Mouse (Mus musculus): ENCODE data around the gene Tanc2. TPM values are rescaled to one million over a fixed set of nuclear protein-coding genes. Genes with fewer than 3 reads are reported as not detected.

The Tanc2 gene
- polyA plus RNA-seq, 1 experiment from 2014 or later = 4.7 TPM

GRCm38 (mm10) chr11:105936974-105937373, 347.2 kb downstream of the Tanc2 start:
- no peak overlapping the region for H3K4me3 ChIP-seq (ENCODE audit: low read length)
- H3K4me1 ChIP-seq (ENCODE audit: control insufficient read depth, insufficient read depth, low read length) = no peaks in the 10 kb centered on the region
- H3K9ac ChIP-seq (ENCODE audit: low read depth, low read length) = no peak overlapping the region
- H3K27me3 ChIP-seq (replicated peaks; ENCODE audit: control insufficient read depth, insufficient read depth, low read length) = no peaks in the 10 kb centered on the region
- H3K27ac ChIP-seq (ENCODE audit: low read length) = no peak overlapping the region
- H3K4me2 ChIP-seq (ENCODE audit: low read depth, low read length) = no peak overlapping the region
- H3K9me3 ChIP-seq (ENCODE audit: control insufficient read depth, low read length) = no peaks in the 10 kb centered on the region
- H3K36me3 ChIP-seq (ENCODE audit: control insufficient read depth, insufficient read depth, low read length) = no peaks in the 10 kb centered on the region
- 92% methylated on average over 3 of the region's 3 CpGs for WGBS
- ATAC-seq = no peak

DNA sequence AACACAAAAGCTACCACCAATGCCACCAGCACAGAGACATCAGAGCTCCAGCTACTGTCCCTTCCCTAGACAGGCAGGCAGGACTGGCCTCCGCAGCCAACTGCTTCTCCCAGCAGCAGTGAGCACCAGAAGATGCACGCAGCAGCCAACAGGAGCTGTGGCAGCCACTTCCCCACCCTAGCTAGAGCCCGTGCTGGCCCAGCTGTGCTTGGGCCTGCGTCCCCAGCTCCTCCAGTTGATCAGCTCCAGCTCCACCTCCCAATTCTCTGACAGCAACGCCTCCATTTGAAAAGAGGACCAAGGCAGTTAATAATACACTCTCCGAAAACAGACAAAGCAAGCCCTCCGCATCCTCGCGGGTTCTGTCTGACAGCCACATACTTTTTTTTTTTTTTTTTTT, 349.0 kb downstream of the Tanc2 start:
- 58% methylated on average over 9 of the region's 9 CpGs for WGBS
- no peaks in the 10 kb centered on the region for H3K36me3 ChIP-seq (ENCODE audit: control insufficient read depth, insufficient read depth, low read length)

DNA sequence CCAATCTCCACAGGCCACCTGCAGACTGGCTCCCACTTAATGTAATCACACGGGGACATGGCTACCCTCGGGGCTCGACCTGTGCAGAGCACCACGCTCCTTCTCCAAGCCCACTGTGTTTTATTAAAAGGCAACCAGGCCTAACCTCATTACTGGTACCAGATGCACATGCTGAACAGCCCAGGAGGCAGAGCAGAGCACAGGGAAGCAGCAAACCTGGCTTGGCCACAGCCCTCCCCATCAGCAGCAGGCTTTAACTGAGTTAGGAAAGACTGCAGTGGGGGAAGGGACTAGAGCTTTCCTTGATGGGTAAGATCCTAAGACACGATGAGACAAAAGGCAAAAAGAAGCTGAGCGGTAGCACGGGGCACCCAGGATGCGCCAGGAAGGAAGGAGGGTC, 352.2 kb downstream of the Tanc2 start:
- Histone ChIP-seq H3K4me2 (ENCODE audit: low read depth, low read length) (no peak overlapping the region), H3K36me3 (ENCODE audit: control insufficient read depth, insufficient read depth, low read length) (no peaks in the 10 kb centered on the region), H3K4me1 (ENCODE audit: control insufficient read depth, insufficient read depth, low read length) (peaks cover 15% of the 10 kb centered on the region), H3K9me3 (ENCODE audit: control insufficient read depth, low read length) (no peaks in the 10 kb centered on the region), H3K9ac (ENCODE audit: low read depth, low read length) (0 out of 2 replicates have a peak overlapping the region, but pooled peaks have one; percentile 24), H3K4me3 (ENCODE audit: low read length) (no peak overlapping the region), H3K27me3 (replicated peaks; ENCODE audit: control insufficient read depth, insufficient read depth, low read length) (peaks cover 4% of the 10 kb centered on the region; the same call in 1 of the 2 replicates), H3K27ac (ENCODE audit: low read length) (no peak overlapping the region)
- ATAC-seq = no peak
- 74% methylated on average over 8 of the region's 8 CpGs for WGBS

More for the DNA sequence above, 349.0 kb downstream of the Tanc2 start:
- 0 out of 2 replicates have a peak, but pooled peaks cover 1% of the 10 kb centered on the region for H3K4me1 ChIP-seq (ENCODE audit: control insufficient read depth, insufficient read depth, low read length)
- H3K4me3 ChIP-seq (ENCODE audit: low read length) = no peak overlapping the region
- no peak overlapping the region for H3K9ac ChIP-seq (ENCODE audit: low read depth, low read length)
- no peaks in the 10 kb centered on the region for H3K9me3 ChIP-seq (ENCODE audit: control insufficient read depth, low read length)
- no peak overlapping the region for H3K4me2 ChIP-seq (ENCODE audit: low read depth, low read length)
- H3K27me3 ChIP-seq (replicated peaks; ENCODE audit: control insufficient read depth, insufficient read depth, low read length) = peaks cover under 1% of the 10 kb centered on the region; the same call in 1 of the 2 replicates
- ATAC-seq = no peak
- no peak overlapping the region for H3K27ac ChIP-seq (ENCODE audit: low read length)

DNA sequence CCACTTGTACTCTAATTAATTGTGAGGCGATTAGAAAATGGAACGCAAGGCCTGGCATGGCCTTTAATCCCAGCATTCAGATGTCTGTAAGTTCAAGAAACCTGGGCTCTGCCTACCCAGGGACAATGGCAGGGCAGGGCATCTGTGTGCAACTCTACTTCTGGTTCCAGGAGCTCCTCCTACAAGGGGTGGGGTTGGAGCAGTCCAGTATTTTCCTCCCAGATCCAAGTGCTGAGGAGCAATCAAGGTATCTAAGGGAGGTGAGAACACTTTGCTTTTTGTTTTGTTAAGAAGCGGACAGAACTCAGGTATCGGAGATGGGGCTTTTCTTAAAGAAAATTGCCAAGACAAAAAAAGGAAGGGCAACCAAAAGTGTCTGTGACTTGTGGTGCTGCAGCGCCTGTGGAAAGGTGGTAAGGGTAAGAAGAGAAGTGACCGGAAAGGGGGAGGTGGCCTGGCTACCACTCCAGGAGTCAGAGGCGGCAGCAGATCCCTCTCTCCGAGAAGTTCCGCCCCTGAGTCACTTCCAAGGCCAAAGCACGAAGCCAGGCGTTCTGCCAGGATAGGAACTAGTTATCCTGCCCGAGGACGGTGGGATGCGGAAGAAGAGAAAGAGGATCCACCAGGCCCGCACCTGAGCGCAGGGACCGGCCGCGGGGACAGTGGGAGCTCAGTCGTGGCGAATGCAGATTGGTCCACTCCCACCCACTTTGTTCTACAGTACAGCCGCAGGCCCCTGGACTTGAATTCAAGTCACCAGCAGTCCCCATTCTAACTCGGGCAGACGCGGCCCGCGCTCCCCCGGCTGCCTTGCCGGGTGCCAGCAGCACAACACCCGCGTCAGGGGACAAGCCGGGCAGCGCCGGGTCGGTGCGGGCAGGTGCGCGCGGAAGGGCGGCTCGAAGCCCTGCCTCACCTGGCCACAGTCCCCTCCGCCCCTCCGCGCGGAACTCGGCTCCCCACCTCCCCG, 353.6 kb downstream of the Tanc2 start:
- H3K9ac ChIP-seq (ENCODE audit: low read depth, low read length) = peak overlapping the region; percentile 76
- 5% methylated on average over 47 of the region's 47 CpGs for WGBS

DNA sequence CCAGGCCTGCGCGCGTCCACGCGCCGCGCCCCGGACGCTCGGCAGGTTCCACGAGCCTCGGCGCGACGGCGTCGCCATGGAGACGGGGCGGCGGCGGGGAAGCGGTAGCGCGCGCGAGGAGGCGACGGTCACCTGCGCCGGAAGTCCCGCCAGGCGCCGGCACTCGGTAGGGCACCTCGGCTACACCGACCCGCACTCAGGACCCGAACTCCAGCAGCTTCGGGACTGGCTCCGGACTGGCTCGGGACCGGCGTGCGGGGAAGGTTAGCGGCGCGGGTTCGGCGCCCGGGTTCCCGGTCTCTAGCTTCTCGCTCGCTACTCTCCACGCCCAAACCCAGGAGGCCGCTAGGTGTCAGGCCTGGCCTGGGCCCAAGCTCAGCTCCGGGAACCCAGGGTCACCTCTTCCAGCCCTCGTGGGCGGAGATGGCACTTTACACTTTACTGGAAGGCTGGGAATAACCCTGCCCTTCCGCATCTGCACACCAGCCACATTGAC, 354.4 kb downstream of the Tanc2 start:
- peak; percentile 83 for ATAC-seq
- H3K27ac ChIP-seq (ENCODE audit: low read length) = peak overlapping the region; percentile 90
- no peaks in the 10 kb centered on the region for H3K9me3 ChIP-seq (ENCODE audit: control insufficient read depth, low read length)
- no peaks in the 10 kb centered on the region for H3K36me3 ChIP-seq (ENCODE audit: control insufficient read depth, insufficient read depth, low read length)
- peak overlapping the region; percentile 96 for H3K4me2 ChIP-seq (ENCODE audit: low read depth, low read length)
- H3K4me1 ChIP-seq (ENCODE audit: control insufficient read depth, insufficient read depth, low read length) = peaks cover 15% of the 10 kb centered on the region
- 1% methylated on average over 59 of the region's 59 CpGs for WGBS
- peak overlapping the region; percentile 68 for H3K4me3 ChIP-seq (ENCODE audit: low read length)
- peak overlapping the region; percentile 76 for H3K9ac ChIP-seq (ENCODE audit: low read depth, low read length)
- peaks cover 4% of the 10 kb centered on the region; the same call in 1 of the 2 replicates for H3K27me3 ChIP-seq (replicated peaks; ENCODE audit: control insufficient read depth, insufficient read depth, low read length)

More for the DNA sequence above, 353.6 kb downstream of the Tanc2 start:
- ATAC-seq = peak; percentile 75
- H3K36me3 ChIP-seq (ENCODE audit: control insufficient read depth, insufficient read depth, low read length) = no peaks in the 10 kb centered on the region
- H3K27me3 ChIP-seq (replicated peaks; ENCODE audit: control insufficient read depth, insufficient read depth, low read length) = peaks cover 4% of the 10 kb centered on the region; the same call in 1 of the 2 replicates
- peak overlapping the region; percentile 96 for H3K4me2 ChIP-seq (ENCODE audit: low read depth, low read length)
- peaks cover 15% of the 10 kb centered on the region for H3K4me1 ChIP-seq (ENCODE audit: control insufficient read depth, insufficient read depth, low read length)
- H3K9me3 ChIP-seq (ENCODE audit: control insufficient read depth, low read length) = no peaks in the 10 kb centered on the region
- peak overlapping the region; percentile 90 for H3K27ac ChIP-seq (ENCODE audit: low read length)
- peak overlapping the region; percentile 68 for H3K4me3 ChIP-seq (ENCODE audit: low read length)

- 60% methylated on average over 16 of the region's 16 CpGs for WGBS
- Histone ChIP-seq H3K9ac (ENCODE audit: low read depth, low read length) (peak overlapping the region; percentile 76), H3K4me3 (ENCODE audit: low read length) (peak overlapping the region; percentile 68), H3K27ac (ENCODE audit: low read length) (peak overlapping the region; percentile 90), H3K4me1 (ENCODE audit: control insufficient read depth, insufficient read depth, low read length) (peaks cover 15% of the 10 kb centered on the region), H3K4me2 (ENCODE audit: low read depth, low read length) (peak overlapping the region; percentile 96), H3K9me3 (ENCODE audit: control insufficient read depth, low read length) (no peaks in the 10 kb centered on the region), H3K36me3 (ENCODE audit: control insufficient read depth, insufficient read depth, low read length) (no peaks in the 10 kb centered on the region), H3K27me3 (replicated peaks; ENCODE audit: control insufficient read depth, insufficient read depth, low read length) (peaks cover 4% of the 10 kb centered on the region; the same call in 1 of the 2 replicates)
- ATAC-seq = peak; percentile 36
These were observed 355.2 kb downstream of the Tanc2 start for GRCm38 (mm10) chr11:105944770-105945672.

- Histone ChIP-seq H3K27me3 (replicated peaks; ENCODE audit: control insufficient read depth, insufficient read depth, low read length) (peaks cover 4% of the 10 kb centered on the region; the same call in 1 of the 2 replicates), H3K4me2 (ENCODE audit: low read depth, low read length) (no peak overlapping the region), H3K36me3 (ENCODE audit: control insufficient read depth, insufficient read depth, low read length) (no peaks in the 10 kb centered on the region), H3K9me3 (ENCODE audit: control insufficient read depth, low read length) (no peaks in the 10 kb centered on the region), H3K27ac (ENCODE audit: low read length) (peak overlapping the region; percentile 42; the same call in 1 of the 2 replicates), H3K4me1 (ENCODE audit: control insufficient read depth, insufficient read depth, low read length) (peaks cover 15% of the 10 kb centered on the region), H3K4me3 (ENCODE audit: low read length) (no peak overlapping the region), H3K9ac (ENCODE audit: low read depth, low read length) (no peak overlapping the region)
- no peak for ATAC-seq
- 33% methylated on average over 11 of the region's 11 CpGs for WGBS
These were observed 356.9 kb downstream of the Tanc2 start for GRCm38 (mm10) chr11:105946694-105947154.

DNA sequence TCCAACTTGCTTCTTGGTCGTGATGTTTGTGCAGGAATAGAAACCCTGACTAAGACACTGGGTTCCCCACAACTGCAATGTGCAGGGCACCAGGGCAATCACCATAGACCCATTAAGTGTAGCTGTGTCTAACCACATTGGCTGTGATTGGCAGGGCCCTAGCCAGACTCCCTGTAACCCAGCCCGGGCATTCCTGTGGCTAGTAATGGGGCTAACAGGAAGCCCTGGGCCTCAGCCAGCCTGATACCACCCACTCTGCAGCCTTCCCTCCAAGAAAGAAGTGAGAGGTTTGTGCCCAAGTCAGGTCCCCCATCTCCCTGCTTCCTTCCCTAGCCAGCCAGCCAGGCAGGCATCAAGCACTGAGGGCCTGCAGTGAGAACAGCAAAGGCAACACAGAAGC, 358.5 kb downstream of the Tanc2 start:
- 82% methylated on average over 2 of the region's 2 CpGs for WGBS
- peaks cover 15% of the 10 kb centered on the region for H3K4me1 ChIP-seq (ENCODE audit: control insufficient read depth, insufficient read depth, low read length)
- no peak overlapping the region for H3K9ac ChIP-seq (ENCODE audit: low read depth, low read length)
- H3K36me3 ChIP-seq (ENCODE audit: control insufficient read depth, insufficient read depth, low read length) = no peaks in the 10 kb centered on the region
- no peak overlapping the region for H3K4me3 ChIP-seq (ENCODE audit: low read length)
- H3K27me3 ChIP-seq (replicated peaks; ENCODE audit: control insufficient read depth, insufficient read depth, low read length) = peaks cover 4% of the 10 kb centered on the region; the same call in 1 of the 2 replicates
- no peak overlapping the region for H3K27ac ChIP-seq (ENCODE audit: low read length)
- no peak overlapping the region for H3K4me2 ChIP-seq (ENCODE audit: low read depth, low read length)
- no peaks in the 10 kb centered on the region for H3K9me3 ChIP-seq (ENCODE audit: control insufficient read depth, low read length)
- ATAC-seq = no peak

Data from intestine, embryonic 16.5 days (tissue).